Mouse (Mus musculus) CH12.LX (cell line): ENCODE results near the gene Vps37b.
A peak's percentile ranks its signal among the peaks of the same experiment; 100 is the strongest.

ENCODE experiments used
- CHD1 ChIP-seq: IDR thresholded peaks from 2 replicates; pipeline ENCODE4 v1.6.1; 2012; ENCODE audit warnings: low read depth, low read length, improper control_type of control experiment, inconsistent platforms
- CHD2 ChIP-seq: IDR thresholded peaks from 2 replicates; pipeline ENCODE4 v1.6.1; 2011; ENCODE audit warnings: low read length, improper control_type of control experiment
- CTCF ChIP-seq, 2 experiments: IDR thresholded peaks in 1 of 2; conservative IDR thresholded peaks in 1 of 2; 2 replicates each; pipeline ENCODE4 v1.5.1; 2011 to 2012; ENCODE audit warnings: low read depth in 2 of 2, low read length in 2 of 2, improper control_type of control experiment in 1 of 2, inconsistent platforms in 1 of 2, mild to moderate bottlenecking in 1 of 2, moderate library complexity in 1 of 2
- ELF1 ChIP-seq: IDR thresholded peaks from 2 replicates; pipeline ENCODE4 v1.6.1; 2014; ENCODE audit warnings: low read depth, mild to moderate bottlenecking, inconsistent platforms, low read length, improper control_type of control experiment
- EP300 ChIP-seq: IDR thresholded peaks from 2 replicates; pipeline ENCODE4 v1.6.1; 2011; ENCODE audit warnings: low read length, improper control_type of control experiment
- KAT2A ChIP-seq: IDR thresholded peaks from 2 replicates; pipeline ENCODE4 v1.6.1; 2012; ENCODE audit warnings: low read length, improper control_type of control experiment, inconsistent platforms; ENCODE audit not compliant: insufficient replicate concordance
- MAFK ChIP-seq: IDR thresholded peaks from 2 replicates; pipeline ENCODE4 v1.6.1; 2011; ENCODE audit warnings: low read length, improper control_type of control experiment; ENCODE audit not compliant: insufficient replicate concordance
- MAX ChIP-seq: IDR thresholded peaks from 2 replicates; pipeline ENCODE4 v1.6.1; 2011; ENCODE audit warnings: low read length, improper control_type of control experiment
- MEF2A ChIP-seq: IDR thresholded peaks from 2 replicates; pipeline ENCODE4 v1.6.1; 2014; ENCODE audit warnings: low read depth, mild to moderate bottlenecking, inconsistent platforms, low read length, improper control_type of control experiment, borderline replicate concordance
- POLR2A ChIP-seq: IDR thresholded peaks from 2 replicates; pipeline ENCODE4 v1.6.1; 2011; ENCODE audit warnings: low read depth, mild to moderate bottlenecking, improper control_type of control experiment, low read length
- RAD21 ChIP-seq: IDR thresholded peaks from 2 replicates; pipeline ENCODE4 v1.6.1; 2011; ENCODE audit warnings: low read depth, mild to moderate bottlenecking, low read length, improper control_type of control experiment, moderate library complexity
- SMC3 ChIP-seq: IDR thresholded peaks from 2 replicates; pipeline ENCODE4 v1.6.1; 2011; ENCODE audit warnings: low read depth, low read length, improper control_type of control experiment
- USF1 ChIP-seq: IDR thresholded peaks from 2 replicates; pipeline ENCODE4 v1.6.1; 2014; ENCODE audit warnings: low read depth, mild to moderate bottlenecking, inconsistent platforms, low read length, improper control_type of control experiment
- ZC3H11A ChIP-seq: IDR thresholded peaks from 2 replicates; pipeline ENCODE4 v1.6.1; 2012; ENCODE audit warnings: low read depth, mild to moderate bottlenecking, inconsistent platforms, low read length, improper control_type of control experiment

DNA sequence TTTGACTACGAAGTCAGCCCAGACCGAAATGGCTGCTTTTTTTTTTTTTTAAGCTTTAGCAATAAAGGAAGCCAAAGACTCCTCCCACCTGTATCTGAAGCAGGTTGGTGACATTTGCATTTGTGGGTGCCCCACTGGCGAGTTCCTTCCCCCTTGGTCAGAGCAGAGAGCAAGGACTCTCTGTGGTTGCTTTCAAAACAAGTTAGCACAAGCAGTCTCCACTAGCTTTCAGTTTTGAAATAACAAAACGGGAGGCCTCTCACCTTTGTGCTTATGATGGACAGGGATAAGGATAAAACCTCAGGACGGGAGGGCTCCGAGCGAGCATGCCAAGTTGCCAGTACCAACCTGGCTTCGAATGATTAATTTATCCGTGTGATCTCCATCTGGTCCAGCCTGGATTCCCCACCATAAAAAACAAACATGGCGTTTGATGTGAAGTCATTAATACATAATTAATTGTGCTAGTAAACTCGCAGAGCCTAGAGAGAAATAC is 57.4 kb downstream of the Vps37b start:
- TF ChIP-seq CHD1 (peak; percentile 98), ZC3H11A (no peak), RAD21 (no peak), POLR2A (peak; percentile 48; the same call in 1 of the 2 replicates), MEF2A (peak; percentile 91), CTCF (conservative IDR thresholded peaks at IDR 0.05 in 1 of 2, IDR thresholded peaks at IDR 0.05 in 1 of 2; ENCODE audit: low read depth in 2 of 2, low read length in 2 of 2) (no peak), CHD2 (no peak; the same call in 1 of the 2 replicates), SMC3 (no peak), ELF1 (peak; percentile 58; the same call in 1 of the 2 replicates), MAFK (0 out of 2 replicates have a peak, but pooled peaks have one; percentile 56), MAX (no peak), USF1 (no peak), EP300 (peak; percentile 91), KAT2A (no peak)
